Mouse (Mus musculus): ENCODE measurements around the gene Sema3g.

GRCm38 (mm10) chr14:31183541-31183940, 34.1 kb upstream of the Sema3g start:
- TF ChIP-seq GATA1 (IDR thresholded peaks at IDR 0.05; ENCODE audit: borderline replicate concordance, low read length), result no peak
- no peak for TF ChIP-seq CTCF (IDR thresholded peaks at IDR 0.05; ENCODE audit: low read depth, low read length)
- no peak for TF ChIP-seq TAL1 (conservative IDR thresholded peaks at IDR 0.05; ENCODE audit: low read depth, low read length)

Measured in G1E (cell line).